ENCODE assay signal across 26 mouse cellular contexts in genomic region chr10:93098211-93098805, GRCm38 (mm10). TPM values are rescaled to one million over a fixed set of nuclear protein-coding genes. Genes with fewer than 3 reads are reported as not detected.
DNase-seq lines count a peak whose midpoint lies in the region; ATAC-seq and TF ChIP-seq lines count a peak whose summit lies in the region.
"Had no signal": no experiment of that assay in that cellular context is flagged by ENCODE, and none has a peak within 500 bp of the region (broad histone marks: within the 10 kb centered on the region; RNA-seq: fewer than 3 reads in every experiment).

No protein-coding gene starts in this region.

- no peaks in the 10 kb centered on the region for H3K4me1 ChIP-seq in lung, embryonic 14.5 days (ENCODE audit: insufficient read depth)
- no peaks in the 10 kb centered on the region for H3K4me1 ChIP-seq in lung, adult 2 months (ENCODE audit: control insufficient read depth, insufficient read depth, low read length)
- H3K4me1 ChIP-seq: liver, embryonic 13.5 days; midbrain, embryonic 10.5 days had no signal

- H3K4me3 ChIP-seq in lung, embryonic 14.5 days (ENCODE audit: low read depth, low read length): no peak overlapping the region
- H3K4me3 ChIP-seq in lung, adult 2 months (replicated peaks; ENCODE audit: extremely low read depth, low read depth, low read length): no peak overlapping the region
- H3K4me3 ChIP-seq: heart, embryonic 13.5 days; layer of hippocampus, adult 2 months; limb, embryonic 13.5 days; liver, embryonic 13.5 days; midbrain, embryonic 10.5 days; myocyte had no signal

- H3K27ac ChIP-seq in lung, embryonic 14.5 days (ENCODE audit: low read depth): peak overlapping the region; percentile 51
- H3K27ac ChIP-seq: heart, embryonic 13.5 days; hindbrain, postnatal 0 days; kidney, postnatal 0 days; layer of hippocampus, adult 2 months; limb, embryonic 13.5 days; liver, embryonic 13.5 days; midbrain, embryonic 10.5 days had no signal

- peak; percentile 58 for DNase-seq in lung, embryonic 14.5 days
- no peak for DNase-seq in lung, adult 2 months
- peak; percentile 25 for DNase-seq in naive thymus-derived CD4-positive, alpha-beta T cell, adult 2 months (ENCODE audit: low read depth)
- peak; percentile 65 for DNase-seq in thymus, postnatal 25 days
- no peak for DNase-seq in ovary, postnatal 36 days (ENCODE audit: low spot score)
- no peak for DNase-seq in left cerebral cortex, postnatal 10 days (ENCODE audit: extremely low spot score in 1 of 2, low spot score in 2 of 2)
- DNase-seq: adrenal gland, postnatal 14 days; cerebellum, adult 9-10 months; gastrocnemius, postnatal 10 days; heart, adult 18-20 months; heart, postnatal 14 days; layer of hippocampus, postnatal 36 days; liver, embryonic 13.5 days; right cerebral cortex, adult 18-20 months; right cerebral cortex, postnatal 4 days had no signal

- no peaks in the 10 kb centered on the region for H3K36me3 ChIP-seq in lung, embryonic 14.5 days (ENCODE audit: insufficient read depth)
- H3K36me3 ChIP-seq: heart, embryonic 13.5 days; limb, embryonic 13.5 days; liver, embryonic 13.5 days; midbrain, embryonic 10.5 days had no signal

- WGBS in lung, embryonic 14.5 days: 56% methylated on average over 7 of the region's 7 CpGs
- 65% methylated on average over 7 of the region's 7 CpGs for WGBS in lung, adult 2 months

- no peak for TF ChIP-seq POLR2A in lung, adult 2 months (IDR thresholded peaks at IDR 0.05; ENCODE audit: borderline replicate concordance, extremely low read depth, low read depth, low read length)

- TF ChIP-seq CTCF in lung, embryonic 14.5 days (IDR thresholded peaks at IDR 0.05; ENCODE audit: low read depth): no peak
- no peak for TF ChIP-seq CTCF in lung, adult 2 months (IDR thresholded peaks at IDR 0.05; ENCODE audit: insufficient read depth, low read length)

- no peak overlapping the region for H3K4me2 ChIP-seq in lung, embryonic 14.5 days
- H3K4me2 ChIP-seq: heart, embryonic 13.5 days; limb, embryonic 13.5 days; liver, embryonic 13.5 days had no signal

- H3K27me3 ChIP-seq in lung, embryonic 14.5 days (ENCODE audit: insufficient read depth, low read length): no peaks in the 10 kb centered on the region
- H3K27me3 ChIP-seq: heart, embryonic 13.5 days; limb, embryonic 13.5 days; liver, embryonic 13.5 days had no signal

- intact Hi-C loops in left cerebral cortex, postnatal 10 days (cut with DNase I): no loop called here

- no peak overlapping the region for H3K9ac ChIP-seq in lung, embryonic 14.5 days
- H3K9ac ChIP-seq: heart, embryonic 13.5 days; limb, embryonic 13.5 days; liver, embryonic 13.5 days had no signal

- no peaks in the 10 kb centered on the region for H3K9me3 ChIP-seq in lung, embryonic 14.5 days (ENCODE audit: low read depth, low read length)
- H3K9me3 ChIP-seq: liver, embryonic 13.5 days; midbrain, embryonic 10.5 days had no signal

- ATAC-seq in lung, embryonic 14.5 days (ENCODE audit: insufficient read depth): peak; percentile 72
- ATAC-seq in granulocyte monocyte progenitor cell, adult 5-6 weeks (replicated peaks; ENCODE audit: poor library complexity, severe bottlenecking): 0 out of 2 replicates have a peak, but pooled peaks have one; percentile 12
- ATAC-seq: forebrain, embryonic 16.5 days; hindbrain, postnatal 0 days; intestine, embryonic 16.5 days; midbrain, embryonic 16.5 days had no signal

RNA-seq across cellular contexts. Expression of gene Cfap54, which starts 16.9 kb away (rescaled TPM):
- polyA plus RNA-seq in lung, embryonic 14.5 days (2014; fragmentation: Nextera tagmentation; extraction: Ambion mirVana): 0.45 and 0.70 TPM in 2 replicates
- 2.3 and 3.7 TPM in 2 replicates for polyA plus RNA-seq in lung, adult 2 months (2012; rRNA removed)
- 0.11 and 1.4 TPM in 2 replicates for total RNA-seq in granulocyte monocyte progenitor cell, adult 5-6 weeks (2014; fragmentation: Nextera tagmentation)
- total RNA-seq in granulocyte monocyte progenitor cell, adult 5-6 weeks (2017): 0.69 and 0.82 TPM in 2 replicates
- 10 to 100 TPM; 13.4 to 19.2 TPM for total RNA-seq in left cerebral cortex, postnatal 10 days (2021)

Comparison
In these comparisons a context has a peak if more than half of its experiments do, and no peak if none do; other contexts are left out.
1. DNase-seq: peak in lung, embryonic 14.5 days (single experiment), naive thymus-derived CD4-positive, alpha-beta T cell, adult 2 months (single experiment) and thymus, postnatal 25 days (single experiment); none in lung, adult 2 months (single experiment), ovary, postnatal 36 days (single experiment) and left cerebral cortex, postnatal 10 days (0 of 2).
2. RNA of gene Cfap54, which starts 16.9 kb away (total RNA-seq): 13.4 to 19.2 TPM in left cerebral cortex, postnatal 10 days; 0.11 to 1.4 TPM in granulocyte monocyte progenitor cell, adult 5-6 weeks; every median in the first group is over 4 times any median in the second.